Mouse (Mus musculus): ENCODE measurements around the gene Golga7b.
A peak's percentile ranks its signal among the peaks of the same experiment; 100 is the strongest.

The Golga7b gene

GRCm38 (mm10) chr19:42305746-42306145 is 58.4 kb downstream of the Golga7b start:
- DNase-seq = no peak

GRCm38 (mm10) chr19:42306202-42306601 is 58.8 kb downstream of the Golga7b start:
- DNase-seq = peak in 1 of 2 experiments; percentile 26

- DNase-seq = no peak
Observed at GRCm38 (mm10) chr19:42307019-42307418, 59.6 kb downstream of the Golga7b start.

GRCm38 (mm10) chr19:42308931-42309330 is 61.6 kb downstream of the Golga7b start:
- DNase-seq = no peak

GRCm38 (mm10) chr19:42311332-42311731 is 64.0 kb downstream of the Golga7b start:
- no peak for DNase-seq

- DNase-seq = no peak
Observed at GRCm38 (mm10) chr19:42312191-42312590, 64.8 kb downstream of the Golga7b start.

GRCm38 (mm10) chr19:42315070-42315679 is 67.8 kb downstream of the Golga7b start:
- DNase-seq = no peak

GRCm38 (mm10) chr19:42315914-42316313 is 68.5 kb downstream of the Golga7b start:
- peak in 1 of 2 experiments; percentile 46 for DNase-seq

- DNase-seq = no peak
Observed at GRCm38 (mm10) chr19:42316525-42316924, 69.2 kb downstream of the Golga7b start.

- no peak for DNase-seq
Observed at GRCm38 (mm10) chr19:42316998-42317397, 69.6 kb downstream of the Golga7b start.

GRCm38 (mm10) chr19:42317648-42318425 is 70.5 kb downstream of the Golga7b start:
- no peak for DNase-seq

Measured in spleen, adult 18-20 months (tissue).